Mouse (Mus musculus) limb, embryonic 12.5 days (tissue): ENCODE results near the gene Anks1b. TPM values are rescaled to one million over a fixed set of nuclear protein-coding genes. Genes with fewer than 3 reads are reported as not detected.

ENCODE experiments used
- ATAC-seq: fragments of 200-750 bp; cut with Nextera tagmentation; 2 replicates; pipeline ENCODE4 v1.8.0; 2017; ENCODE audit warnings: low read depth, moderate TSS enrichment; ENCODE audit not compliant: insufficient number of reproducible peaks, insufficient read depth, low FRiP score, low TSS enrichment
- H3K27ac ChIP-seq: fragments of 300-500 bp; sonication (generic); 2 replicates; pipeline ENCODE4 v1.5.1; 2016; ENCODE audit warnings: mild to moderate bottlenecking, moderate library complexity
- H3K27me3 ChIP-seq: fragments of 300-500 bp; sonication (generic); 2 replicates; pipeline ENCODE4 v1.6.1; 2016; ENCODE audit warnings: mild to moderate bottlenecking, moderate library complexity
- H3K36me3 ChIP-seq: fragments of 300-500 bp; sonication (generic); 2 replicates; pipeline ENCODE4 v1.6.1; 2016; ENCODE audit warnings: mild to moderate bottlenecking, moderate library complexity
- H3K4me1 ChIP-seq: fragments of 300-500 bp; sonication (generic); replicated peaks from 2 replicates; pipeline ENCODE4 v1.6.1; 2016
- H3K4me2 ChIP-seq: fragments of 300-500 bp; sonication (generic); 2 replicates; pipeline ENCODE4 v1.6.1; 2016; ENCODE audit warnings: mild to moderate bottlenecking, moderate library complexity
- H3K4me3 ChIP-seq: fragments of 300-500 bp; sonication (generic); replicated peaks from 2 replicates; pipeline ENCODE4 v1.5.1; 2016; ENCODE audit warnings: mild to moderate bottlenecking
- H3K9ac ChIP-seq: fragments of 300-500 bp; sonication (generic); replicated peaks from 2 replicates; pipeline ENCODE4 v1.6.1; 2016; ENCODE audit warnings: mild to moderate bottlenecking, moderate library complexity
- H3K9me3 ChIP-seq: fragments of 300-500 bp; sonication (generic); 2 replicates; pipeline ENCODE4 v1.6.1; 2016; ENCODE audit warnings: mild to moderate bottlenecking, moderate library complexity
- WGBS: fragments of 180-500 bp; shearing (Covaris S2); methylation state at CpG from one replicate; pipeline ENCODE4 v1.1.7; 2016; 5-methylcytosine and 5-hydroxymethylcytosine counted together
- polyA plus RNA-seq: library from polyadenylated mRNA; unstranded; fragments of >200 nt; fragmentation: Nextera tagmentation; extraction: Ambion mirVana; gene quantifications from 2 replicates; pipeline ENCODE4 v1.2.1, GENCODE M21; 2016

The Anks1b gene
- polyA plus RNA-seq, 1 experiment from 2014 or later: 1.8 TPM

GRCm38 (mm10) chr10:90968247-90968646 is 1094.9 kb downstream of the Anks1b start:
- H3K27ac ChIP-seq: no peak overlapping the region
- no peak overlapping the region for H3K4me2 ChIP-seq
- no peak for ATAC-seq
- H3K4me1 ChIP-seq: peaks cover 20% of the 10 kb centered on the region
- 88% methylated on average over 10 of the region's 10 CpGs for WGBS
- no peak overlapping the region for H3K4me3 ChIP-seq
- H3K9ac ChIP-seq: no peak overlapping the region
- no peaks in the 10 kb centered on the region for H3K9me3 ChIP-seq
- no peaks in the 10 kb centered on the region for H3K36me3 ChIP-seq
- H3K27me3 ChIP-seq: peaks cover 53% of the 10 kb centered on the region

GRCm38 (mm10) chr10:90969355-90970174 is 1096.3 kb downstream of the Anks1b start:
- peak overlapping the region; percentile 53 for H3K4me3 ChIP-seq
- WGBS: 4% methylated on average over 72 of the region's 72 CpGs
- peak overlapping the region; percentile 65 for H3K9ac ChIP-seq
- H3K27me3 ChIP-seq: peaks cover 53% of the 10 kb centered on the region
- peaks cover 18% of the 10 kb centered on the region for H3K4me1 ChIP-seq
- ATAC-seq: peak; percentile 38; the same call in 1 of the 2 replicates
- H3K36me3 ChIP-seq: no peaks in the 10 kb centered on the region
- H3K9me3 ChIP-seq: no peaks in the 10 kb centered on the region
- no peak overlapping the region for H3K27ac ChIP-seq
- peak overlapping the region; percentile 97 for H3K4me2 ChIP-seq

GRCm38 (mm10) chr10:90970560-90970959 is 1097.3 kb downstream of the Anks1b start:
- no peak for ATAC-seq
- H3K9me3 ChIP-seq: no peaks in the 10 kb centered on the region
- no peak overlapping the region for H3K9ac ChIP-seq
- H3K4me2 ChIP-seq: no peak overlapping the region
- H3K4me1 ChIP-seq: peaks cover 18% of the 10 kb centered on the region
- 34% methylated on average over 4 of the region's 4 CpGs for WGBS
- H3K36me3 ChIP-seq: no peaks in the 10 kb centered on the region
- H3K27me3 ChIP-seq: peaks cover 52% of the 10 kb centered on the region
- no peak overlapping the region for H3K4me3 ChIP-seq
- H3K27ac ChIP-seq: no peak overlapping the region

DNA sequence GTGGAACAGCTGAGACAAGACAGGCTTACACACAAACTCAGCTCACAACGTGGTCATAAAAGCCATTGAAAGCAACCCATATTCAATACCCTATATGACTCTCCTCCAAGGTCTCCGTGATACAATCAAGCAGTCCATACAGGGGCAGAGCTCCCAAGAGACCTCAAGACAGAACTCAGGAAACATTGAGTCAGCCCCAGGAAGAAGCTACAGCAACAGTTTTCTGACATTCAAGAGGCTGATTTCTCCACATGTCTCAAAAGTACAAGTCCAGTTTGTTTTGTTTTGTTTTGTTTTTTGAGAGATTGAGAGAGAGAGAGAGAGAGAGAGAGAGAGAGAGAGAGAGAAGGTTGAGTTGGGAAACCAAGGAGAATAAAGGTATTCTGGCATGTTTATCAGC is 1100.8 kb downstream of the Anks1b start:
- H3K4me3 ChIP-seq: no peak overlapping the region
- no peaks in the 10 kb centered on the region for H3K9me3 ChIP-seq
- H3K36me3 ChIP-seq: no peaks in the 10 kb centered on the region
- peaks cover 10% of the 10 kb centered on the region for H3K4me1 ChIP-seq
- peaks cover 18% of the 10 kb centered on the region for H3K27me3 ChIP-seq
- H3K27ac ChIP-seq: no peak overlapping the region
- no peak overlapping the region for H3K9ac ChIP-seq
- no peak for ATAC-seq
- WGBS: 84% methylated on average over 2 of the region's 2 CpGs
- no peak overlapping the region for H3K4me2 ChIP-seq

- Histone ChIP-seq H3K27ac (no peak overlapping the region), H3K27me3 (peaks cover 14% of the 10 kb centered on the region), H3K4me2 (no peak overlapping the region), H3K36me3 (no peaks in the 10 kb centered on the region), H3K9ac (no peak overlapping the region), H3K4me1 (peaks cover 6% of the 10 kb centered on the region), H3K9me3 (no peaks in the 10 kb centered on the region), H3K4me3 (no peak overlapping the region)
- WGBS: 81% methylated on average over 6 of the region's 6 CpGs
- no peak for ATAC-seq
Observed at GRCm38 (mm10) chr10:90974491-90974890, 1101.2 kb downstream of the Anks1b start.

GRCm38 (mm10) chr10:90981811-90982210 is 1108.5 kb downstream of the Anks1b start:
- H3K36me3 ChIP-seq: peaks cover 4% of the 10 kb centered on the region; the same call in 1 of the 2 replicates
- 89% methylated on average over 4 of the region's 4 CpGs for WGBS
- no peak overlapping the region for H3K4me2 ChIP-seq
- no peak overlapping the region for H3K4me3 ChIP-seq
- H3K9me3 ChIP-seq: no peaks in the 10 kb centered on the region
- H3K27me3 ChIP-seq: no peaks in the 10 kb centered on the region
- ATAC-seq: no peak
- no peaks in the 10 kb centered on the region for H3K4me1 ChIP-seq
- H3K27ac ChIP-seq: no peak overlapping the region
- H3K9ac ChIP-seq: no peak overlapping the region

DNA sequence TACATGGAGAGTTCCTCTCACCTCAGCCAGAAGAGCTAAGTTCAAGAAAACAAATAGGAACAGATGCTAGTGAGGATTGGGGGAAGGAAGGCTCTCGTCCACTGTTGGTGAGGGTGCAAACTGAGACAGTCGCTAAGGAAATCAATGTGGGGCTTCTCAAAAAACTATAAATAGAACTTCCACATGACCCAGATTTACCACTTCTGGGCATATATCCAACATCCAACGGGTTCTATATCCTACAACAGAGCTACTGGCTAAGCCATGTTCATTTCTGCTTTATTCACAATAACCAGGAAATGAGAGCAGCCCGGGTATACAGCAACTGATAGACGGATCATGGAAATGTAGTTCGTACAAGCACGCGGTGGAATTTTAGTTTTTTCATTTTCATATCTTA is 1109.7 kb downstream of the Anks1b start:
- no peaks in the 10 kb centered on the region for H3K9me3 ChIP-seq
- no peak overlapping the region for H3K4me3 ChIP-seq
- ATAC-seq: no peak
- WGBS: 87% methylated on average over 8 of the region's 8 CpGs
- H3K9ac ChIP-seq: no peak overlapping the region
- no peak overlapping the region for H3K27ac ChIP-seq
- H3K4me2 ChIP-seq: no peak overlapping the region
- peaks cover 4% of the 10 kb centered on the region; the same call in 1 of the 2 replicates for H3K36me3 ChIP-seq
- no peaks in the 10 kb centered on the region for H3K4me1 ChIP-seq
- H3K27me3 ChIP-seq: no peaks in the 10 kb centered on the region

DNA sequence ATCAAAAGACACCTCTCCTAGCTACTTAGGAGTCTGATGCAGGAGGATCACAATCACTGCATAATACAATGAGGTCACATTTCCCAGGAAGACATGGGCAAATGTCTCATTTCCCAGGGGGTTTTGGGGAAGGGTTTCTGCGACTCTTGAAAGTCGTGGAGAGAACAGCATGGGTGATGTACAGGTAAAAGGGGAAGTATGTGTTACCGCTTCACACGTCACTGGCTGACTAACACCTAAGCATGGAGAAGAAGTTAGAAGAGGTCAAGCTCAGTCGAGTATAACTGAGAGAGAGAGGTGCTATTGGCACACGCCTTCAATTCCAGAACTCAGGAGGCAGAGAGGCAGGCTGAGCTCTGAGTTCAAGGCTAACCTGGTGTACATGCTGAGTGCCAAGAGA is 1117.0 kb downstream of the Anks1b start:
- no peak overlapping the region for H3K4me2 ChIP-seq
- no peaks in the 10 kb centered on the region for H3K4me1 ChIP-seq
- H3K9me3 ChIP-seq: no peaks in the 10 kb centered on the region
- H3K9ac ChIP-seq: no peak overlapping the region
- 91% methylated on average over 6 of the region's 6 CpGs for WGBS
- H3K4me3 ChIP-seq: no peak overlapping the region
- H3K27ac ChIP-seq: no peak overlapping the region
- H3K27me3 ChIP-seq: no peaks in the 10 kb centered on the region
- H3K36me3 ChIP-seq: peaks cover 34% of the 10 kb centered on the region
- no peak for ATAC-seq

- H3K9me3 ChIP-seq: no peaks in the 10 kb centered on the region
- H3K36me3 ChIP-seq: peaks cover 51% of the 10 kb centered on the region
- WGBS: 93% methylated on average over 6 of the region's 6 CpGs
- no peak overlapping the region for H3K9ac ChIP-seq
- no peak overlapping the region for H3K4me2 ChIP-seq
- no peak overlapping the region for H3K27ac ChIP-seq
- H3K4me3 ChIP-seq: no peak overlapping the region
- H3K4me1 ChIP-seq: no peaks in the 10 kb centered on the region
- no peaks in the 10 kb centered on the region for H3K27me3 ChIP-seq
- no peak for ATAC-seq
Observed at GRCm38 (mm10) chr10:90992237-90992636, 1118.9 kb downstream of the Anks1b start.

DNA sequence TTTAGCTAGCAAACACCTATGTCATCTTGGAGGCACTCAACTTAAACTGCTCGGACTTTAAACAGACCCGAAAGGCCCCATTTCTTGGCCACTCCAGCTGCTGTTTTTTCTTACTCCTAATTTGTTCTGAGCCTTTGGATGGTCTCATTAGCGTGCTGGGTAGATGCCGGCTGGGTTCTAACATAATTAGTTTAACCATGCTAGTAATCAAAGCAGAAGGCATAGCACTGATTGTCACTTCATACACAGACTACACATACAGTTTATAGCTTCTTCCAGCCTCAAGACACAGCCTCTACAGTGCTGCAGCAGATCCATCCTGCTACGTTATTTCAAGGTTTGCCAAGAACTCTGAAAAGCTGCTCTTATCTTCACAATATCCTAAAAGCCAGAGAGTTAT is 1120.6 kb downstream of the Anks1b start:
- no peak overlapping the region for H3K9ac ChIP-seq
- H3K27me3 ChIP-seq: no peaks in the 10 kb centered on the region
- H3K27ac ChIP-seq: no peak overlapping the region
- no peaks in the 10 kb centered on the region for H3K4me1 ChIP-seq
- no peak for ATAC-seq
- no peaks in the 10 kb centered on the region for H3K9me3 ChIP-seq
- H3K4me2 ChIP-seq: no peak overlapping the region
- peaks cover 59% of the 10 kb centered on the region for H3K36me3 ChIP-seq
- 72% methylated on average over 5 of the region's 5 CpGs for WGBS
- no peak overlapping the region for H3K4me3 ChIP-seq

GRCm38 (mm10) chr10:90999899-91000298 is 1126.6 kb downstream of the Anks1b start:
- Histone ChIP-seq H3K4me3 (no peak overlapping the region), H3K27ac (no peak overlapping the region), H3K9ac (no peak overlapping the region), H3K36me3 (peaks cover 53% of the 10 kb centered on the region), H3K27me3 (no peaks in the 10 kb centered on the region), H3K9me3 (no peaks in the 10 kb centered on the region), H3K4me2 (no peak overlapping the region), H3K4me1 (no peaks in the 10 kb centered on the region)
- no peak for ATAC-seq
- WGBS: 87% methylated on average over 5 of the region's 5 CpGs

DNA sequence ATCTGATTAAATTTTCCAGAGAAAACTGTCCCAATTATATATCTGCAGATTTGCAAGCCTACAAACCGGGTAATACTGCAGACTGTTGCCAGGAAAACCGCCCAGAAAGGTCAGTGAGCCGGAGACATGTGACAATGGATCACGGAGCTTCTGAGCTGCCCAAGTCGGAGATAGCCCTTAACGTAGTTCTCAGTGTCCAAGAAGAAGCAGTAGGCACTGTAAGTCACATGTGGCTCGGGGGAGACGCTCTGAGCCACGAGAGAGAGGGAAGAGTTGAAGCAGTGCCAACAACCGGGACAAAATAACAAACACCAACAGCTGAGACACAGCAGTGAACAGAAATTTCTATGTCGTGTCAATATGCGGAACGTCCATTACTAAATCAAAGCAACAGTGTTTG is 1128.1 kb downstream of the Anks1b start:
- Histone ChIP-seq H3K4me3 (no peak overlapping the region), H3K27me3 (no peaks in the 10 kb centered on the region), H3K4me2 (no peak overlapping the region), H3K36me3 (peaks cover 42% of the 10 kb centered on the region), H3K9me3 (no peaks in the 10 kb centered on the region), H3K27ac (no peak overlapping the region), H3K4me1 (no peaks in the 10 kb centered on the region), H3K9ac (no peak overlapping the region)
- 90% methylated on average over 13 of the region's 13 CpGs for WGBS
- ATAC-seq: no peak
